Mouse (Mus musculus) embryonic facial prominence, embryonic 12.5 days (tissue): ENCODE results near the gene Slc25a20. TPM values are rescaled to one million over a fixed set of nuclear protein-coding genes. Genes with fewer than 3 reads are reported as not detected.

Experiments
- ATAC-seq: fragments of 200-750 bp; cut with Nextera tagmentation; 2 replicates; pipeline ENCODE4 v1.8.0; 2017; ENCODE audit not compliant: insufficient number of reproducible peaks, insufficient read depth, low FRiP score, low TSS enrichment
- H3K27ac ChIP-seq: fragments of 300-500 bp; sonication (generic); 2 replicates; pipeline ENCODE4 v1.5.1; 2016; ENCODE audit warnings: mild to moderate bottlenecking
- H3K27me3 ChIP-seq: fragments of 300-500 bp; sonication (generic); 2 replicates; pipeline ENCODE4 v1.6.1; 2016; ENCODE audit warnings: mild to moderate bottlenecking, moderate library complexity
- H3K36me3 ChIP-seq: fragments of 300-500 bp; sonication (generic); 2 replicates; pipeline ENCODE4 v1.6.1; 2016; ENCODE audit warnings: mild to moderate bottlenecking
- H3K4me1 ChIP-seq: fragments of 300-500 bp; sonication (generic); 2 replicates; pipeline ENCODE4 v1.6.1; 2016
- H3K4me2 ChIP-seq: fragments of 300-500 bp; sonication (generic); replicated peaks from 2 replicates; pipeline ENCODE4 v1.6.1; 2016; ENCODE audit warnings: mild to moderate bottlenecking, moderate library complexity
- H3K4me3 ChIP-seq: fragments of 300-500 bp; sonication (generic); 2 replicates; pipeline ENCODE4 v1.5.1; 2016; ENCODE audit warnings: mild to moderate bottlenecking
- H3K9ac ChIP-seq: fragments of 300-500 bp; sonication (generic); 2 replicates; pipeline ENCODE4 v1.6.1; 2016; ENCODE audit warnings: mild to moderate bottlenecking, moderate library complexity
- H3K9me3 ChIP-seq: fragments of 300-500 bp; sonication (generic); 2 replicates; pipeline ENCODE4 v1.6.1; 2016; ENCODE audit warnings: mild to moderate bottlenecking, moderate library complexity
- WGBS: fragments of 180-500 bp; shearing (Covaris S2); methylation state at CpG from one replicate; pipeline ENCODE4 v1.1.7; 2016; 5-methylcytosine and 5-hydroxymethylcytosine counted together
- polyA plus RNA-seq: library from polyadenylated mRNA; unstranded; fragments of >200 nt; fragmentation: Nextera tagmentation; extraction: Ambion mirVana; gene quantifications from 2 replicates; pipeline ENCODE4 v1.2.1, GENCODE M21; 2016

Slc25a20 gene
- polyA plus RNA-seq, 1 experiment from 2014 or later = 45.7 TPM

GRCm38 (mm10) chr9:108703373-108704110 is 41.7 kb downstream of the Slc25a20 start:
- no peak overlapping the region for H3K4me3 ChIP-seq
- H3K4me1 ChIP-seq = peaks cover 8% of the 10 kb centered on the region
- H3K9ac ChIP-seq = no peak overlapping the region
- H3K4me2 ChIP-seq = no peak overlapping the region
- H3K27ac ChIP-seq = peak overlapping the region; percentile 30; the same call in 1 of the 2 replicates
- WGBS = 45% methylated on average over 12 of the region's 12 CpGs
- no peaks in the 10 kb centered on the region for H3K27me3 ChIP-seq
- no peak for ATAC-seq
- H3K9me3 ChIP-seq = no peaks in the 10 kb centered on the region
- H3K36me3 ChIP-seq = no peaks in the 10 kb centered on the region

GRCm38 (mm10) chr9:108704591-108704990 is 42.7 kb downstream of the Slc25a20 start:
- H3K36me3 ChIP-seq = no peaks in the 10 kb centered on the region
- no peak overlapping the region for H3K4me3 ChIP-seq
- no peaks in the 10 kb centered on the region for H3K27me3 ChIP-seq
- H3K4me2 ChIP-seq = no peak overlapping the region
- H3K4me1 ChIP-seq = peaks cover 8% of the 10 kb centered on the region
- H3K27ac ChIP-seq = no peak overlapping the region
- no peaks in the 10 kb centered on the region for H3K9me3 ChIP-seq
- H3K9ac ChIP-seq = no peak overlapping the region
- ATAC-seq = no peak
- WGBS = 54% methylated on average over 7 of the region's 7 CpGs

DNA sequence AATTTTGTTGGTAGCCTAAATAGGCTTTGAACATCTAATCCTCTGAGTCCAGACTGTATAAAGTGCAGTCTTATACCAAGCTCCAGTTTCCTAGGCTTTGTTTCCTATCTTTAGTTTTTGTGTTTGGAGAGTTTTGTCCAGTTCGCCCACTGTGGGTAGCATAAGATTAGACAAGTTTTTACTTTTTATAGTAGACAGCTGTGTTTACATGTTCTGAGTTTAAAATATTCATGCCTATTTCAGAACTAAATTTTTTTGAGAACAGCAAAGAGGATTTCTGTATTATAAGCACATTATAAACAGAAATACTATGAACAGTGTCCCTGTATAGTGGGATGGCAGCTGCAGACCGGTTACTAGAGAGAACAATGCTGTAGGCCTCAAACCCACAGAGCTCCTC is 45.3 kb downstream of the Slc25a20 start:
- Histone ChIP-seq H3K27me3 (no peaks in the 10 kb centered on the region), H3K9ac (no peak overlapping the region), H3K9me3 (no peaks in the 10 kb centered on the region), H3K36me3 (no peaks in the 10 kb centered on the region), H3K4me3 (no peak overlapping the region), H3K4me2 (no peak overlapping the region), H3K27ac (no peak overlapping the region), H3K4me1 (peaks cover 8% of the 10 kb centered on the region)
- ATAC-seq = no peak
- 92% methylated on average over 2 of the region's 2 CpGs for WGBS

- H3K27me3 ChIP-seq = no peaks in the 10 kb centered on the region
- no peak overlapping the region for H3K27ac ChIP-seq
- no peaks in the 10 kb centered on the region for H3K9me3 ChIP-seq
- H3K36me3 ChIP-seq = no peaks in the 10 kb centered on the region
- H3K4me2 ChIP-seq = no peak overlapping the region
- no peak for ATAC-seq
- H3K9ac ChIP-seq = no peak overlapping the region
- H3K4me1 ChIP-seq = peaks cover 1% of the 10 kb centered on the region
- no peak overlapping the region for H3K4me3 ChIP-seq
- 93% methylated on average over 8 of the region's 8 CpGs for WGBS
Observed at GRCm38 (mm10) chr9:108708833-108709232, 46.9 kb downstream of the Slc25a20 start.

GRCm38 (mm10) chr9:108710767-108711166 is 48.9 kb downstream of the Slc25a20 start:
- H3K36me3 ChIP-seq = no peaks in the 10 kb centered on the region
- no peak overlapping the region for H3K4me3 ChIP-seq
- ATAC-seq = no peak
- H3K27ac ChIP-seq = no peak overlapping the region
- no peaks in the 10 kb centered on the region for H3K9me3 ChIP-seq
- 86% methylated on average over 7 of the region's 7 CpGs for WGBS
- no peak overlapping the region for H3K9ac ChIP-seq
- no peak overlapping the region for H3K4me2 ChIP-seq
- H3K4me1 ChIP-seq = no peaks in the 10 kb centered on the region
- no peaks in the 10 kb centered on the region for H3K27me3 ChIP-seq

DNA sequence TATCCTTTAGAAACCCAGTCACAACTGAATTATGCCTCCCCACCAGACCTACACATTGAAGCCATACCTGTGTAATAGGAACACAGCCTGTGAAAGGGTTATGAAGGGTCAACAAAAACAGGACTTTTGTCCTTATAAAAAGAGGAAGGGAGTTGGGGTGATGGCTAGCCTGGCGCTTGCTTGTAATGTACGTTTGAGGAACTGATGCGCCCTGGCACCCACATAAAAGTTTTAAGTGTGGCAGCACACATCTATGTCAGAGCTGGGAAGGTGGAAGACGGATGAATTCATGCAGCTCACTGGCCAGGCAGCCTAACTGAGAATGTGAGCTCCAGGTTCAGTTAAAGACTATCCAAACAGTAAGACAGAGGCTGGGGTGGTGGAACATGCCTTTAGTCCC is 54.3 kb downstream of the Slc25a20 start:
- peaks cover 21% of the 10 kb centered on the region for H3K36me3 ChIP-seq
- no peaks in the 10 kb centered on the region for H3K4me1 ChIP-seq
- H3K9ac ChIP-seq = no peak overlapping the region
- ATAC-seq = no peak
- no peaks in the 10 kb centered on the region for H3K27me3 ChIP-seq
- H3K9me3 ChIP-seq = no peaks in the 10 kb centered on the region
- no peak overlapping the region for H3K27ac ChIP-seq
- no peak overlapping the region for H3K4me2 ChIP-seq
- 89% methylated on average over 4 of the region's 4 CpGs for WGBS
- no peak overlapping the region for H3K4me3 ChIP-seq

- no peak for ATAC-seq
- Histone ChIP-seq H3K4me2 (no peak overlapping the region), H3K4me1 (no peaks in the 10 kb centered on the region), H3K9ac (no peak overlapping the region), H3K27ac (no peak overlapping the region), H3K4me3 (no peak overlapping the region), H3K36me3 (peaks cover 14% of the 10 kb centered on the region), H3K9me3 (no peaks in the 10 kb centered on the region), H3K27me3 (no peaks in the 10 kb centered on the region)
- WGBS = 68% methylated on average over 2 of the region's 2 CpGs
Observed at GRCm38 (mm10) chr9:108723751-108724150, 61.9 kb downstream of the Slc25a20 start.

DNA sequence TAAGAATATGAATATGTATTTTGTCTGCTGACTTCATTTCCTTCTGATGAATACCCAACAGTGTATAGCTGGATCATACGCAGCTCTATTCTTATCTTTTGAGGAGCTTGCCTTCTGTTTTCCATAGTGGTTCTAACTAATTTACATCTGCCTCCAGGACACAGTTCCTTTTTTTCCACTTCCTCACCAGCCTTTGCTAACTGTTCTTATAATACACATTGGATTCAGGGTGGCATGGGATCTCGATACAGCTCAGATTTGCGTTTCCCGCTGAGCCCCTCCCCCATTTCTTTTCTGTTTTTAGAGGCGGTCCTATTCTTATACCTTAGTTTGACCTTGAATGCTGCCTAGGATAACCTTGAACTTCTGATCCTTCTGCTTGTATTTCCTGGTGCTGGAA is 64.2 kb downstream of the Slc25a20 start:
- WGBS = 91% methylated on average over 5 of the region's 5 CpGs
- H3K4me2 ChIP-seq = no peak overlapping the region
- no peaks in the 10 kb centered on the region for H3K4me1 ChIP-seq

GRCm38 (mm10) chr9:108729050-108729449 is 67.2 kb downstream of the Slc25a20 start:
- 0 out of 2 replicates have a peak, but pooled peaks cover 5% of the 10 kb centered on the region for H3K36me3 ChIP-seq
- H3K4me3 ChIP-seq = no peak overlapping the region
- no peak overlapping the region for H3K9ac ChIP-seq
- H3K9me3 ChIP-seq = no peaks in the 10 kb centered on the region
- H3K27ac ChIP-seq = no peak overlapping the region
- H3K4me2 ChIP-seq = no peak overlapping the region
- ATAC-seq = no peak
- no peaks in the 10 kb centered on the region for H3K27me3 ChIP-seq
- H3K4me1 ChIP-seq = no peaks in the 10 kb centered on the region

More for the DNA sequence above, 64.2 kb downstream of the Slc25a20 start:
- H3K27ac ChIP-seq = no peak overlapping the region
- H3K36me3 ChIP-seq = no peaks in the 10 kb centered on the region
- no peaks in the 10 kb centered on the region for H3K27me3 ChIP-seq
- H3K9me3 ChIP-seq = no peaks in the 10 kb centered on the region
- no peak overlapping the region for H3K4me3 ChIP-seq
- ATAC-seq = no peak
- H3K9ac ChIP-seq = no peak overlapping the region

DNA sequence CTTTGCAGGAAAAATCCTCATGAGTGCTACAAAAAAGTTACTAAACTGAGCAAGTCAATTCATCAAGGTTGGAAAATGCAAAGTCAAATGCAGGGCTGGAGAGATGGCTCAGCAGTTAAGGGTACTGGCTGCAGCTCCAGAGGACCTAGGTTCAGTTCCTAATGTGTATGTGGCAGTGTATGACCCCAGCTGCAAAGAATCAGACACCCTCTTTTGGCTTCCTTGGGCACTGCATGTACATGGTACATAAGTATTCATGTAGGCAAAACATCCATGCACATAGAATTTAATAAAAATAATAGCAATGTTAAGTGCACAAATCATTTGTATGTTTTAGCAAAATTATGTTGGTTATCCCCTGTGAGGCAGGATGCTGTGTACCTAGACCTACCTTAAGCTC is 70.6 kb downstream of the Slc25a20 start:
- no peak for ATAC-seq
- H3K9ac ChIP-seq = no peak overlapping the region
- H3K9me3 ChIP-seq = no peaks in the 10 kb centered on the region
- H3K4me1 ChIP-seq = no peaks in the 10 kb centered on the region
- H3K4me3 ChIP-seq = no peak overlapping the region
- no peaks in the 10 kb centered on the region for H3K27me3 ChIP-seq
- H3K27ac ChIP-seq = no peak overlapping the region
- no peak overlapping the region for H3K4me2 ChIP-seq
- peaks cover 24% of the 10 kb centered on the region; the same call in 1 of the 2 replicates for H3K36me3 ChIP-seq
